ENCODE assay signal across 20 mouse cellular contexts in the genomic region with DNA sequence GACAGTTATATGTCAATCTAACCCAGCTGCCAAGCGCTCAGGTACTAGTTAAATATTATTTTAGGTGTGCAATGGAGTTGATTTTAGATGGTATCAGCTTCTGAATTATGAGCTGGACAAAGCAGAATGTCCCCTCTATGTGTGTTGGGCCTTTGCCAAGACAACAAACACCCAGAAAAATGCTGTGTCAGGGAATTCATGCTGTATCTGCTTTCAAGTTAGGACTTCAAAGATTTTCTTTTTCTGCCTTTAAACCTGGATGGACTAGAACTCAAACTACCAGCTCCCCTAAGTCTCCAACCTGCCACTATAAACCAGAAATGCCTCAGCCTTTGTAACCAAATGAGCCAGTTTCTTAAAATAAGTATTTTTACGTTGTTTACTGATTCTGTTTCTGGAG.
DNase-seq lines count a peak whose midpoint lies in the region; ATAC-seq lines count a peak whose summit lies in the region.
"Had no signal": no experiment of that assay in that cellular context is flagged by ENCODE, and none has a peak within 500 bp of the region (broad histone marks: within the 10 kb centered on the region; RNA-seq: fewer than 3 reads in every experiment).

No protein-coding gene starts in this region.

- no peak overlapping the region for H3K9ac ChIP-seq in heart, embryonic 13.5 days
- H3K9ac ChIP-seq in kidney, embryonic 15.5 days: no peak overlapping the region
- H3K9ac ChIP-seq: embryonic facial prominence, embryonic 13.5 days; heart, embryonic 15.5 days; hindbrain, embryonic 14.5 days had no signal

- H3K27ac ChIP-seq in heart, embryonic 13.5 days (replicated peaks): 0 out of 2 replicates have a peak overlapping the region, but pooled peaks have one; percentile 0
- 0 out of 2 replicates have a peak overlapping the region, but pooled peaks have one; percentile 45 for H3K27ac ChIP-seq in kidney, embryonic 15.5 days
- H3K27ac ChIP-seq: embryonic facial prominence, embryonic 13.5 days; gastrocnemius, adult 2 months; heart, embryonic 10.5 days; hindbrain, embryonic 10.5 days; hindbrain, embryonic 14.5 days had no signal

- no peak for DNase-seq in heart, adult 9 months (ENCODE audit: low spot score in 2 of 2)
- no peak for DNase-seq in kidney, adult 18-20 months
- DNase-seq in urinary bladder, postnatal 14 days (ENCODE audit: low spot score): peak; percentile 19
- no peak for DNase-seq in urinary bladder, postnatal 10 days (ENCODE audit: low spot score)
- DNase-seq: adrenal gland, adult 8-10 months; adrenal gland, postnatal 36 days; cerebellum, adult 11 months; cerebellum, adult 9-10 months; cerebellum, postnatal 25 days; gastrocnemius, adult 2 months; gastrocnemius, postnatal 25 days had no signal

- H3K4me1 ChIP-seq in heart, embryonic 13.5 days: peaks cover 9% of the 10 kb centered on the region
- 0 out of 2 replicates have a peak, but pooled peaks cover 7% of the 10 kb centered on the region for H3K4me1 ChIP-seq in kidney, embryonic 15.5 days
- H3K4me1 ChIP-seq: embryonic facial prominence, embryonic 13.5 days; heart, embryonic 10.5 days; heart, embryonic 15.5 days; hindbrain, embryonic 10.5 days had no signal

- no peaks in the 10 kb centered on the region for H3K27me3 ChIP-seq in heart, embryonic 13.5 days (replicated peaks)
- no peaks in the 10 kb centered on the region for H3K27me3 ChIP-seq in kidney, embryonic 15.5 days
- H3K27me3 ChIP-seq: embryonic facial prominence, embryonic 13.5 days; heart, embryonic 15.5 days had no signal

- H3K9me3 ChIP-seq in heart, embryonic 13.5 days: no peaks in the 10 kb centered on the region
- H3K9me3 ChIP-seq in kidney, embryonic 15.5 days (replicated peaks): no peaks in the 10 kb centered on the region
- H3K9me3 ChIP-seq: embryonic facial prominence, embryonic 13.5 days; heart, embryonic 10.5 days; heart, embryonic 15.5 days; hindbrain, embryonic 10.5 days had no signal

- 92% methylated on average over 2 of the region's 2 CpGs for WGBS in heart, embryonic 13.5 days
- 65% methylated on average over 2 of the region's 2 CpGs for WGBS in kidney, embryonic 15.5 days

- ATAC-seq in heart, embryonic 13.5 days (ENCODE audit: extremely low read depth, insufficient number of reproducible peaks, low FRiP score, low TSS enrichment): no peak
- no peak for ATAC-seq in kidney, embryonic 15.5 days (replicated peaks; ENCODE audit: low FRiP score)
- no peak for ATAC-seq in cerebellum, adult (ENCODE audit: insufficient number of reproducible peaks, low FRiP score, low TSS enrichment)
- ATAC-seq: forebrain, embryonic 14.5 days had no signal

- no peak overlapping the region for H3K4me3 ChIP-seq in heart, embryonic 13.5 days
- H3K4me3 ChIP-seq in kidney, embryonic 15.5 days (replicated peaks): no peak overlapping the region
- H3K4me3 ChIP-seq: embryonic facial prominence, embryonic 13.5 days; gastrocnemius, adult 2 months; heart, embryonic 10.5 days; heart, embryonic 15.5 days; hindbrain, embryonic 10.5 days had no signal

- H3K4me2 ChIP-seq in heart, embryonic 13.5 days: no peak overlapping the region
- no peak overlapping the region for H3K4me2 ChIP-seq in kidney, embryonic 15.5 days
- H3K4me2 ChIP-seq: embryonic facial prominence, embryonic 13.5 days; heart, embryonic 15.5 days; hindbrain, embryonic 14.5 days had no signal

- H3K36me3 ChIP-seq in heart, embryonic 13.5 days: peaks cover 27% of the 10 kb centered on the region
- H3K36me3 ChIP-seq in kidney, embryonic 15.5 days: peaks cover 6% of the 10 kb centered on the region; the same call in 1 of the 2 replicates
- H3K36me3 ChIP-seq: heart, embryonic 15.5 days had no signal
